Mouse (Mus musculus) olfactory bulb, adult 2 months (tissue): ENCODE data around the gene Clec2g.

Experiments used
- CTCF ChIP-seq: fragments of 200-500 bp; IDR thresholded peaks from 2 replicates; pipeline ENCODE4 v1.5.1; 2012; ENCODE audit warnings: low read depth, mild to moderate bottlenecking, low read length, moderate library complexity; ENCODE audit not compliant: insufficient read depth
- POLR2A ChIP-seq: fragments of 200-500 bp; IDR thresholded peaks from 2 replicates; pipeline ENCODE4 v1.6.1; 2012; ENCODE audit warnings: mild to moderate bottlenecking, low read depth, low read length, moderate library complexity; ENCODE audit not compliant: insufficient read depth

- TF ChIP-seq CTCF = no peak
- no peak for TF ChIP-seq POLR2A
Observed at GRCm38 (mm10) chr6:128994336-128994735, 60.2 kb downstream of the Clec2g start.
